Mouse (Mus musculus): Measurements from ENCODE around the gene Srr. TPM values are rescaled to one million over a fixed set of nuclear protein-coding genes. Genes with fewer than 3 reads are reported as not detected.

The Srr gene
- polyA plus RNA-seq (2012; rRNA removed): 2.8 and 3.1 TPM in 2 replicates

DNA sequence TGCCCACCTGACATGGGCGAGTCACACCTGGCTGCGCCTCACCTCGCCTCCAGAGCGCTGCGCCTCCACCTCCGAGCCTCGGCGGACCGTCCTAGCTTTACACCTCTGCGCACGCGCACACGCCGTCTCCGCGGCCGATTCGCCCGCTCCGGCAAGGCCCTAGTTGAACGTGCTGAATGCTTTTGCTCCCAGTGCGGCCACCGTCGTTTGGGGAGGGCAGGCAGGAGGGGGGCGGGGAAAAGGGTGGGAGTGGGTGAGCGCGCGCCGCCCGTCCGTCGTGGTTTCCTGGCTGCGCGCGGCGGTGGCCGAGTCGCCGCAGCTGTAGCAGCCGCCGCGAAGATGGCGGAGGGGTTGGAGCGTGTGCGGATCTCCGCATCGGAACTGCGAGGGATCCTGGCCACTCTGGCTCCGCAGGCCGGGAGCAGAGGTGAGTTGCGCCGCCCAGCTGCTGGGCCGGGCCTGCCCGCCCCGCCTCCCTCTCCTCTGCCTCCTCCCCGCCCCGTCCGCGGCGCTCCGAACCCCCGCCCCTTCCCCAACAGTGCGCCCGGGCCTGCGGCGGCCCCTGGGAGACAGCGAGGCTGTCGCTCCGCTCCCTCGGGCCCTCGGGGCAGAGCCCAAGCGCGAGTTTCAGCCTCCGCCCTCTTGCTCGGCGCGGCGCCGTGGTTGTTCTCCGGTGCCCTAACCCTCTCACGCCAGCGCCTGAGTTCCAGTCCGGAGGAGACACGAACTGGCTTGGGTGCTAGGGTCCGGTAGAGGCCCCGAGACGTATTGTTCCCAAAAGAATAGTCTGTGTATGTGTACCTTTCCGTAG lies at the start of gene Srr, which contains the start of gene Smg6:
Srr (minus strand) TSS at position 372 of the 811 bp plus-strand sequence.
Smg6 (plus strand) TSS at position 247 of the 811 bp plus-strand sequence.

DNA sequence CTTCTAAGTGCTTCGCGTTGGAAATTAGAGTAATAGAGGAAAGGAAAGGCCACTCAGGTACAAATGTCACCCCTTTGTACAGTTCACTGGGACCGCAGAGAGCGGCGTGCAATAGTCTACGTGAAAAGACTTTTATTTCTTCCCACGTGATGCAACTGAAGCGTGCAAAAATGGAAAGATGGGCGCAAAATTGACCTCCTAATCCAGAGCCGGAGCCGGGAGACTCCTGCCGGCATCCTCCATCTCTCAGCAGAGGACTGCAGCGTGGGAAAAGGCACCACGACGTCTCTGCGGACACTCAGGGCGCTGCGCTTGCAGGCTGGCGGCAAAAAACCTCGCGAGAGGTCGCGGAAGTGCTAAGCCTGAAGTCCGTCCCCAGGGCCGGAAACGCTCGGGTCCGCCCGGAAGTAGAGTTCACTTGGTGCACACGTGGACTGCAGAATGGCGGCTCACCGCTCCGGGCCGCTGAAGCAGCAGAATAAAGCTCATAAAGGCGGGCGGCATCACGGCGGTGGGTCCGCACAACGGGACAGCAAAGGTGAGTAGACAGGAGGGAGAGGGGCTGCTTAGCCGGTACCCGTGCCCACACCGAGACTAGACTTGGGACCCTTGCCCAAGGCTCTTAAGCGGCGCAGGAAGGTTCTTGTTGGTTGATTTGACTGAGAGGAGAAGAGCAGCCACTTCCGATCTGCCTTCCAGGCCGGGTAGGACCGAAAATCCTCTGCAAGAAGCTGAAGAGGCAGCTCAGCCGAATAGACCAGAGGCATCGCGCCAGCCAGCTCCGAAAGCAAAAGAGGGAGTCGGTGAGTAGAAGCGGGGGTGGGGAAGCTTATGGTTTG lies 27.9 kb downstream of the Srr start, which contains the start of gene Tsr1:
Tsr1 (plus strand) TSS at position 394 of the 839 bp plus-strand sequence.

GRCm38 (mm10) chr11:74896901-74897677 lies 28.7 kb downstream of the Srr start, which contains the start of gene Sgsm2:
Sgsm2 (minus strand) TSS chr11:74897060.

Other genes starting within 250 kb of the Srr start
- gene Pafah1b1, start 201.3 kb downstream of the Srr start, polyA plus RNA-seq (2012; rRNA removed): 14.8 and 15.2 TPM in 2 replicates
- 4.0 and 4.3 TPM in 2 replicates for gene Mettl16, start 155.1 kb downstream of the Srr start, polyA plus RNA-seq (2012; rRNA removed)
- 1.9 and 2.1 TPM in 2 replicates for gene Mnt, start 95.0 kb downstream of the Srr start, polyA plus RNA-seq (2012; rRNA removed)
- 1.8 and 2.1 TPM in 2 replicates for gene Sgsm2, start 28.9 kb downstream of the Srr start, polyA plus RNA-seq (2012; rRNA removed)
- 13.0 and 14.5 TPM in 2 replicates for gene Tsr1, start 27.9 kb downstream of the Srr start, polyA plus RNA-seq (2012; rRNA removed)
- gene Smg6, start 125 bp downstream of the Srr start, polyA plus RNA-seq (2012; rRNA removed): 6.1 and 7.0 TPM in 2 replicates
- 1.6 TPM in 2 replicates for gene Hic1, start 243.6 kb upstream of the Srr start, polyA plus RNA-seq (2012; rRNA removed)

All from liver, embryonic 18 days (tissue).